7 mouse cellular contexts compared by ENCODE assay signal in genomic region chr15:89170102-89170501, GRCm38 (mm10). TPM values are rescaled to one million over a fixed set of nuclear protein-coding genes. Genes with fewer than 3 reads are reported as not detected.
A peak's percentile ranks its signal among the peaks of the same experiment; 100 is the strongest.
DNase-seq lines count a peak whose midpoint lies in the region; ATAC-seq and TF ChIP-seq lines count a peak whose summit lies in the region.

No protein-coding gene starts in this region.

- H3K27ac ChIP-seq in cortical plate, adult 2 months (ENCODE audit: insufficient read depth, low read length), result peak overlapping the region; percentile 38
- peak overlapping the region; percentile 58; the same call in 1 of the 2 replicates for H3K27ac ChIP-seq in hindbrain, embryonic 13.5 days
- H3K27ac ChIP-seq in liver, adult 2 months (replicated peaks; ENCODE audit: insufficient read depth, low read depth, low read length), result peak overlapping the region; percentile 75
- peak overlapping the region; percentile 90 for H3K27ac ChIP-seq in stomach, embryonic 16.5 days (ENCODE audit: low read length)

- peak overlapping the region; percentile 46 for H3K9ac ChIP-seq in hindbrain, embryonic 13.5 days
- H3K9ac ChIP-seq in liver, adult 2 months (ENCODE audit: low read depth, low read length), result no peak overlapping the region
- H3K9ac ChIP-seq in stomach, embryonic 16.5 days (ENCODE audit: low read length), result peak overlapping the region; percentile 52; the same call in 1 of the 2 replicates

- no peak for TF ChIP-seq POLR2A in cortical plate, adult 2 months (IDR thresholded peaks at IDR 0.05; ENCODE audit: extremely low read depth, insufficient read depth, low read length)
- TF ChIP-seq POLR2A in liver, adult 2 months (IDR thresholded peaks at IDR 0.05; ENCODE audit: extremely low read depth, insufficient read depth, low read length), result no peak

- H3K79me2 ChIP-seq in liver, adult 2 months (ENCODE audit: control insufficient read depth, insufficient read depth, low read length), result peaks cover 46% of the 10 kb centered on the region

- no peak overlapping the region for H3K4me2 ChIP-seq in hindbrain, embryonic 13.5 days
- peak overlapping the region; percentile 34; the same call in 1 of the 2 replicates for H3K4me2 ChIP-seq in stomach, embryonic 16.5 days (ENCODE audit: low read depth, low read length)

- peaks cover 49% of the 10 kb centered on the region for H3K36me3 ChIP-seq in hindbrain, embryonic 13.5 days
- H3K36me3 ChIP-seq in liver, adult 2 months (ENCODE audit: control insufficient read depth, insufficient read depth, low read length), result peaks cover 19% of the 10 kb centered on the region; the same call in 1 of the 2 replicates
- H3K36me3 ChIP-seq in stomach, embryonic 16.5 days (ENCODE audit: control insufficient read depth, insufficient read depth, low read length), result peaks cover 20% of the 10 kb centered on the region

- H3K4me3 ChIP-seq in cortical plate, adult 2 months (ENCODE audit: insufficient read depth, low read length), result no peak overlapping the region
- no peak overlapping the region for H3K4me3 ChIP-seq in hindbrain, embryonic 13.5 days
- no peak overlapping the region for H3K4me3 ChIP-seq in liver, adult 2 months (ENCODE audit: insufficient read depth, low read depth, low read length)
- no peak overlapping the region for H3K4me3 ChIP-seq in stomach, embryonic 16.5 days (replicated peaks; ENCODE audit: low read length)

- no peaks in the 10 kb centered on the region for H3K9me3 ChIP-seq in hindbrain, embryonic 13.5 days
- H3K9me3 ChIP-seq in stomach, embryonic 16.5 days (replicated peaks; ENCODE audit: control insufficient read depth, low read length), result no peaks in the 10 kb centered on the region

- ATAC-seq in hindbrain, embryonic 13.5 days (ENCODE audit: low FRiP score), result no peak
- no peak for ATAC-seq in stomach, embryonic 16.5 days (ENCODE audit: insufficient read depth, low FRiP score)

- DNase-seq in NIH3T3 (ENCODE audit: low read depth), result peak; percentile 24
- peak; percentile 91 for DNase-seq in liver, adult 2 months (ENCODE audit: extremely low read depth, low read depth, low spot score)
- no peak for DNase-seq in spleen, adult 12 weeks (ENCODE audit: low spot score)
- DNase-seq in urinary bladder, postnatal 14 days (ENCODE audit: low spot score), result no peak

- H3K27me3 ChIP-seq in hindbrain, embryonic 13.5 days, result 0 out of 2 replicates have a peak, but pooled peaks cover 3% of the 10 kb centered on the region
- no peaks in the 10 kb centered on the region for H3K27me3 ChIP-seq in liver, adult 2 months (ENCODE audit: control insufficient read depth, insufficient read depth, low read length)
- H3K27me3 ChIP-seq in stomach, embryonic 16.5 days (ENCODE audit: control insufficient read depth, insufficient read depth, low read length), result no peaks in the 10 kb centered on the region

- WGBS in hindbrain, embryonic 13.5 days, result 64% methylated on average over 3 of the region's 3 CpGs
- WGBS in liver, adult 2 months, result 2% methylated on average over 3 of the region's 3 CpGs
- 30% methylated on average over 3 of the region's 3 CpGs for WGBS in stomach, embryonic 16.5 days

- no peak for TF ChIP-seq CTCF in cortical plate, adult 2 months (IDR thresholded peaks at IDR 0.05; ENCODE audit: extremely low read depth, insufficient read depth, low read length)
- TF ChIP-seq CTCF in liver, adult 2 months (IDR thresholded peaks at IDR 0.05; ENCODE audit: low read depth, low read length), result no peak

- peaks cover 9% of the 10 kb centered on the region for H3K4me1 ChIP-seq in cortical plate, adult 2 months (ENCODE audit: control insufficient read depth, insufficient read depth, low read length)
- peaks cover 58% of the 10 kb centered on the region for H3K4me1 ChIP-seq in hindbrain, embryonic 13.5 days (replicated peaks)
- peaks cover 40% of the 10 kb centered on the region for H3K4me1 ChIP-seq in liver, adult 2 months (ENCODE audit: control insufficient read depth, insufficient read depth, low read length)
- H3K4me1 ChIP-seq in stomach, embryonic 16.5 days (ENCODE audit: control insufficient read depth, insufficient read depth, low read length), result peaks cover 52% of the 10 kb centered on the region

RNA-seq across cellular contexts. Expression of gene Plxnb2, which starts 10.5 kb away (rescaled TPM):
- 51.0 and 52.9 TPM in 2 replicates for polyA plus RNA-seq in cortical plate, adult 2 months (2012; rRNA removed)
- polyA plus RNA-seq in hindbrain, embryonic 13.5 days (2015; fragmentation: Nextera tagmentation; extraction: Ambion mirVana), result 99.2 and 104 TPM in 2 replicates
- 80.0 and 111 TPM in 2 replicates for total RNA-seq in liver, adult 2 months (2014; rRNA removed)
- 189 and 199 TPM in 2 replicates for polyA plus RNA-seq in liver, adult 2 months (2012; rRNA removed)
- 153 and 178 TPM in 2 replicates for polyA plus RNA-seq in stomach, embryonic 16.5 days (2015; fragmentation: Nextera tagmentation; extraction: Ambion mirVana)

RNA-seq across cellular contexts. Expression of gene Mapk11, which starts 20.7 kb away (rescaled TPM):
- 91.5 and 93.7 TPM in 2 replicates for polyA plus RNA-seq in cortical plate, adult 2 months (2012; rRNA removed)
- polyA plus RNA-seq in hindbrain, embryonic 13.5 days (2015; fragmentation: Nextera tagmentation; extraction: Ambion mirVana), result 36.1 and 36.5 TPM in 2 replicates
- total RNA-seq in liver, adult 2 months (2014; rRNA removed), result 0.74 and 1.1 TPM in 2 replicates
- polyA plus RNA-seq in liver, adult 2 months (2012; rRNA removed), result 1.1 and 1.3 TPM in 2 replicates
- 5.1 and 6.0 TPM in 2 replicates for polyA plus RNA-seq in stomach, embryonic 16.5 days (2015; fragmentation: Nextera tagmentation; extraction: Ambion mirVana)

RNA-seq across cellular contexts. Expression of gene Dennd6b, which starts 26.2 kb away (rescaled TPM):
- 137 and 148 TPM in 2 replicates for polyA plus RNA-seq in cortical plate, adult 2 months (2012; rRNA removed)
- 75.1 and 86.5 TPM in 2 replicates for polyA plus RNA-seq in hindbrain, embryonic 13.5 days (2015; fragmentation: Nextera tagmentation; extraction: Ambion mirVana)
- total RNA-seq in liver, adult 2 months (2014; rRNA removed), result 2.8 and 3.4 TPM in 2 replicates
- polyA plus RNA-seq in liver, adult 2 months (2012; rRNA removed), result 8.4 and 10.0 TPM in 2 replicates
- 13.4 and 15.0 TPM in 2 replicates for polyA plus RNA-seq in stomach, embryonic 16.5 days (2015; fragmentation: Nextera tagmentation; extraction: Ambion mirVana)

RNA-seq across cellular contexts. Expression of gene Mapk12, which starts 29.6 kb away (rescaled TPM):
- polyA plus RNA-seq in cortical plate, adult 2 months (2012; rRNA removed), result 21.0 and 22.3 TPM in 2 replicates
- polyA plus RNA-seq in hindbrain, embryonic 13.5 days (2015; fragmentation: Nextera tagmentation; extraction: Ambion mirVana), result 5.9 and 7.1 TPM in 2 replicates
- total RNA-seq in liver, adult 2 months (2014; rRNA removed), result 2.4 and 3.3 TPM in 2 replicates
- 1.6 and 2.1 TPM in 2 replicates for polyA plus RNA-seq in liver, adult 2 months (2012; rRNA removed)
- polyA plus RNA-seq in stomach, embryonic 16.5 days (2015; fragmentation: Nextera tagmentation; extraction: Ambion mirVana), result 3.6 and 6.0 TPM in 2 replicates

RNA-seq across cellular contexts. Expression of gene Ppp6r2, which starts 41.3 kb away (rescaled TPM):
- polyA plus RNA-seq in cortical plate, adult 2 months (2012; rRNA removed), result 119 and 135 TPM in 2 replicates
- 82.8 and 87.3 TPM in 2 replicates for polyA plus RNA-seq in hindbrain, embryonic 13.5 days (2015; fragmentation: Nextera tagmentation; extraction: Ambion mirVana)
- total RNA-seq in liver, adult 2 months (2014; rRNA removed), result 43.9 and 57.5 TPM in 2 replicates
- 115 and 143 TPM in 2 replicates for polyA plus RNA-seq in liver, adult 2 months (2012; rRNA removed)
- 20.2 and 24.4 TPM in 2 replicates for polyA plus RNA-seq in stomach, embryonic 16.5 days (2015; fragmentation: Nextera tagmentation; extraction: Ambion mirVana)

Comparison
In these comparisons a context has a peak if more than half of its experiments do, and no peak if none do; other contexts are left out.
1. DNase-seq: peak in NIH3T3 (single experiment) and liver, adult 2 months (single experiment); none in spleen, adult 12 weeks (single experiment) and urinary bladder, postnatal 14 days (single experiment).
2. H3K27ac ChIP-seq: peak in every context shown above with its lines; median percentile 90 in stomach, embryonic 16.5 days; 75 in liver, adult 2 months; 58 in hindbrain, embryonic 13.5 days; 38 in cortical plate, adult 2 months.